Mouse (Mus musculus): ENCODE measurements around the gene Unc5b. TPM values are rescaled to one million over a fixed set of nuclear protein-coding genes. Genes with fewer than 3 reads are reported as not detected.

The Unc5b gene
- polyA plus RNA-seq, 2 experiments = 0.18 to 0.44 TPM

DNA sequence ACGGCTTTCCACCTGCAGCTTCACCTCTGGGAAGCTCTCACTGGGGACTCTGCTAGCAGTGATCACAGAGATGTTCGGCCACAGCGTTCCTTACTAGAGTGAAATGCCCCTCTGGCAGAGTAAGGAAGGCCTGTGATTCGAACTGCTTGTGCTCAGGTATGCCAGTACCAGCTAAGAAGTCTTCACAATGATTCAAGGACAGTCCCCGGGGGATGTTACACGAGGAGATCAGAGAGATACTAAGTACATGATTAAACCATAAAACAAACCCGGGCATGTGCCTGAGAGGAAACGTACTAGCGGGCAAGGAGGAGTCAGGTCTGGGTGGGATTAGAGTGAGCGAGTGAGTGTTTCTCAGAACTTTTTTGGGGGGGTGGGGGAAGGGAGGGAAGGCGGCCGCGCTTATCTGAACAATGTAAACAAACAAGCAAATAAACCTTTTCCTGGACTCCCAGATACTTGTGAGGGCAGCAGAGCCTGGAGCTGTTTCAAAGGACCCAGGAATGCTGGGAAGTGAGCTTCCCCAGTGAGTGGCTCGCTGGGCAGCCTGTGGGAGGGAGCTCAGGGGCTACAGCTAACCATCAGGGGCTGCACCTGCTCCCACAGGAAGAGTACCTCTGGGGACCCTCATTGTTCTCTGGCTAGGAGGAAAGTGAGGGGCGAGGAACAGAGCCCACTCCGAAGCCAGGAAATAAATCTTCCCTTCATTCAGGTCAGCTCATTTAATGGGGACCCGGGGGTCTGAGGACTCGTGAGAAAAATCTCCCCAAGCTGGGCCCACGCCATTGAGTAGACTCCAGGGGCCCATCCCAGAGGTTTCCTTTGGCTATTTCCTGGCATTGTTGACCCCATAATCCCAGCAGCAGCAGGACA is 30.9 kb downstream of the Unc5b start:
- H3K4me1 ChIP-seq (replicated peaks; ENCODE audit: control insufficient read depth in 2 of 2, insufficient read depth in 2 of 2, low read length in 1 of 2) = no peaks in the 10 kb centered on the region
- H3K27ac ChIP-seq = no peak overlapping the region
- TF ChIP-seq CTCF (IDR thresholded peaks at IDR 0.05; ENCODE audit: low read depth) = no peak
- no peak overlapping the region for H3K4me2 ChIP-seq (ENCODE audit: low read depth)
- H3K9me3 ChIP-seq (ENCODE audit: control insufficient read depth, low read length) = no peaks in the 10 kb centered on the region
- H3K9ac ChIP-seq (replicated peaks) = no peak overlapping the region
- no peak overlapping the region for H3K4me3 ChIP-seq (ENCODE audit: insufficient read depth in 1 of 2, low read depth in 2 of 2, low read length in 2 of 2)
- ATAC-seq (ENCODE audit: insufficient read depth) (no peak), DNase-seq (ENCODE audit: low read depth in 3 of 3, low spot score in 3 of 3) (no peak)
- 8% methylated on average over 19 of the region's 19 CpGs for WGBS (ENCODE audit: insufficient replicate concordance)
- no peaks in the 10 kb centered on the region for H3K36me3 ChIP-seq (replicated peaks; ENCODE audit: control insufficient read depth, insufficient read depth, low read depth)
- peaks cover 3% of the 10 kb centered on the region; the same call in 1 of the 2 replicates for H3K27me3 ChIP-seq (ENCODE audit: control insufficient read depth, insufficient read depth, low read length)

DNA sequence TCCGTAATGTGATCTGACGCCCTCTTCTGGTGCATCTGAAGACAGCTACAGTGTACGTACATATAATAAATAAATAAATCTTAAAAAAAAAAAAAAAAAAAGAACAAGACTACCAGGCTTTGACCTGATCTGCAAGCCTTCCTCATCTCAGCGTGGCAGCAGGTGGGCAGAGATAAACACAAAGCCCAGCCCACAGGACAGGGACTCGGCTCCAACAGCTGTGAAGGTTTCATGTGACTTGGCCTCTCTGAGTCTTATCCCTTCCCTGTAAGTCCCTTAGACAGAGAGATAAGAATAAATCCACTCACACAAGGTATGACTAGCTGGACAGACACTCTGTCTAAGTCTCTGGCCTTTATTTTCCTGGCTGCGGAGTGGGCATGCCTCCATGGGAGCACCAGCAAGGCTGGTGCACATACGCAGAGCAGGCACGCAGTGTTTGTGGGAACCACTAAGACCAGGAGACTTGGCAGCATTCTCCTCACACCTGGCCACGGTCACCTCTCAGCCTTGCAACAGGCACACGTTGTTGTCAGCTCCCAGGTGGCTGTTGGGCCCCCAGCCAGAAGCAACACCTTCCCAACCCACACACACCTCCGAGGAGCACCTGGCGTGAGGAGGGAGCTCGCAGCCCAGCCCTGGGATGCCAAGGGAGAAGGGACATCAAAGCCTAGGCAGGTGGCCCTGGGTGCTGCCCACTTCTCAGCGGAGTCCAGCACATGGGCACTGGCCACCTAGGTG is 33.5 kb downstream of the Unc5b start:
- Histone ChIP-seq H3K27me3 (ENCODE audit: control insufficient read depth, insufficient read depth, low read length) (peaks cover 3% of the 10 kb centered on the region; the same call in 1 of the 2 replicates), H3K4me3 (ENCODE audit: insufficient read depth in 1 of 2, low read depth in 2 of 2, low read length in 2 of 2) (no peak overlapping the region), H3K36me3 (replicated peaks; ENCODE audit: control insufficient read depth, insufficient read depth, low read depth) (no peaks in the 10 kb centered on the region), H3K9ac (replicated peaks) (no peak overlapping the region), H3K4me1 (replicated peaks; ENCODE audit: control insufficient read depth in 2 of 2, insufficient read depth in 2 of 2, low read length in 1 of 2) (peaks cover 0 to 3% of the 10 kb centered on the region in 2 experiments; a peak in 1 of 4 replicates), H3K4me2 (ENCODE audit: low read depth) (no peak overlapping the region), H3K27ac (no peak overlapping the region), H3K9me3 (ENCODE audit: control insufficient read depth, low read length) (no peaks in the 10 kb centered on the region)
- WGBS (ENCODE audit: insufficient replicate concordance) = 63% methylated on average over 14 of the region's 14 CpGs
- no peak for DNase-seq (ENCODE audit: low read depth in 3 of 3, low spot score in 3 of 3)
- ATAC-seq (ENCODE audit: insufficient read depth) = no peak
- TF ChIP-seq CTCF (IDR thresholded peaks at IDR 0.05; ENCODE audit: low read depth) (no peak), EP300 (IDR thresholded peaks at IDR 0.05; ENCODE audit: low read depth) (no peak)

DNA sequence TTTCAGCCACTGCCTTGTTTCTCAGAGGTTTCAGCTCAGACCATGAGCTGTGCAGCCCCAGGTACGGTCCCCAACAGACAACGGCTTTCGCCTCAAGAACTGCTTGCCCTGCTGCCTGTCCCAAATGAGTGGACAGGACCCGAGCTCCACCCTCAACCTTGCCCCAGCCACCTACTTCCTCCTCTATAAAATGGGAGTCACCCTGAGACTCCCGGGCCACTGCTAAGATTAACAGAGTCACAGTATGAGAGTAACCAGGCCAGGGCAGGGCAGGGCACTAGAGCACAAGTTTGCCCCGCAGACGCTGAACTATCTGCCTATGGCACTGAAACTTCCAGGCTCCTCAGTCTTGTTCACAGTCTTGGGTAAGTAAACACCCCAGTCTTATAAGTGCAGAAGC is 34.9 kb downstream of the Unc5b start:
- ATAC-seq (ENCODE audit: insufficient read depth) = no peak
- TF ChIP-seq CTCF (IDR thresholded peaks at IDR 0.05; ENCODE audit: low read depth) = no peak
- no peak for TF ChIP-seq EP300 (IDR thresholded peaks at IDR 0.05; ENCODE audit: low read depth)

DNA sequence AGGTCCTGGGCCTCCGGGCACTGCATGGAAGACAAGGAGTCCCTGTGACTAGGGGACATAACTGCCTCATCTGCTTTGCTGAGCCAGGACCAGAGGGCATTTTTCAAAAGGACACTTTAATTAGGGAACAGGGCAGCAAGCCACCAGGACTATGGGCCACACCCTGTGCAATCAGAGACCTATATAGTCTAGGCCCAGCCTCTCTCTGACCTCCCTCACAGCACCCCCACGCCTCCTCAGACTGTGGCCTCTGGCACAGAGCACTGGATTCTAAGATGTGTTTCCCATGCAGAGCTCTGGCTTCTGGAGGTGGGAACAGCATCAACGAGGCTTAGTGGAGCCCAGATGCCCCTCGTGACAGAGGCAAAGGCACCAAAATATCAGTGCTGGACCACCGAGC is 35.4 kb downstream of the Unc5b start:
- peaks cover 0 to 3% of the 10 kb centered on the region in 2 experiments; a peak in 1 of 4 replicates for H3K4me1 ChIP-seq (replicated peaks; ENCODE audit: control insufficient read depth in 2 of 2, insufficient read depth in 2 of 2, low read length in 1 of 2)
- no peak for ATAC-seq (ENCODE audit: insufficient read depth)

More for the DNA sequence above, 34.9 kb downstream of the Unc5b start:
- no peak overlapping the region for H3K4me2 ChIP-seq (ENCODE audit: low read depth)
- no peak overlapping the region for H3K9ac ChIP-seq (replicated peaks)
- no peak overlapping the region for H3K27ac ChIP-seq
- peaks cover 2% of the 10 kb centered on the region; the same call in 1 of the 2 replicates for H3K27me3 ChIP-seq (ENCODE audit: control insufficient read depth, insufficient read depth, low read length)
- H3K9me3 ChIP-seq (ENCODE audit: control insufficient read depth, low read length) = no peaks in the 10 kb centered on the region
- H3K4me3 ChIP-seq (ENCODE audit: insufficient read depth in 1 of 2, low read depth in 2 of 2, low read length in 2 of 2) = no peak overlapping the region
- DNase-seq (ENCODE audit: low read depth in 3 of 3, low spot score in 3 of 3) = no peak
- H3K36me3 ChIP-seq (replicated peaks; ENCODE audit: control insufficient read depth, insufficient read depth, low read depth) = no peaks in the 10 kb centered on the region
- H3K4me1 ChIP-seq (replicated peaks; ENCODE audit: control insufficient read depth in 2 of 2, insufficient read depth in 2 of 2, low read length in 1 of 2) = peaks cover 0 to 3% of the 10 kb centered on the region in 2 experiments; a peak in 1 of 4 replicates
- 69% methylated on average over 7 of the region's 7 CpGs for WGBS (ENCODE audit: insufficient replicate concordance)

DNA sequence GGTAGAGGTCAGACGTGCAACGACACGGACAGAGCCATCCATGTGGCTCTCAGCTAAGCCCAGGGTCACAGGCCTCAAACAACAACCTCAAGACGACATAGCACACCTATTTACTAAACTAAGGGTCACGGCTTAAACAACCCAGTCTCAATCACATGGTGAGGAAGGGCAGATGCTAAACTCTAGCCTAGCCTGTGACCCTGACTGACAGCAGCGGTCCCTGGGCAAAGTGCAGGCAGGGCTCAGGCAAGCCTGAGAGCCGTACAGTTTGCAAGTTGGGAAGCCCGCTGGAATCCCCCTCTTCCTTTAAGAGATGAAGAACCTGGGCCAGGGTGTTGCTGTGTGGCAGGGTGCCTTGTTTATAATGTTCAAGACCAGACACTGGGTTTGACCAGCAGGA is 36.6 kb downstream of the Unc5b start:
- WGBS (ENCODE audit: insufficient replicate concordance) = 61% methylated on average over 8 of the region's 8 CpGs
- Histone ChIP-seq H3K4me2 (ENCODE audit: low read depth) (no peak overlapping the region), H3K4me1 (replicated peaks; ENCODE audit: control insufficient read depth in 2 of 2, insufficient read depth in 2 of 2, low read length in 1 of 2) (peaks cover 0 to 3% of the 10 kb centered on the region in 2 experiments; a peak in 1 of 4 replicates), H3K27ac (no peak overlapping the region), H3K36me3 (replicated peaks; ENCODE audit: control insufficient read depth, insufficient read depth, low read depth) (no peaks in the 10 kb centered on the region), H3K9me3 (ENCODE audit: control insufficient read depth, low read length) (no peaks in the 10 kb centered on the region), H3K9ac (replicated peaks) (no peak overlapping the region), H3K27me3 (ENCODE audit: control insufficient read depth, insufficient read depth, low read length) (no peaks in the 10 kb centered on the region; the same call in 1 of the 2 replicates), H3K4me3 (ENCODE audit: insufficient read depth in 1 of 2, low read depth in 2 of 2, low read length in 2 of 2) (no peak overlapping the region)
- TF ChIP-seq EP300 (IDR thresholded peaks at IDR 0.05; ENCODE audit: low read depth) = no peak
- TF ChIP-seq CTCF (IDR thresholded peaks at IDR 0.05; ENCODE audit: low read depth) = no peak
- ATAC-seq (ENCODE audit: insufficient read depth) (no peak), DNase-seq (ENCODE audit: low read depth in 3 of 3, low spot score in 3 of 3) (no peak)

More for the DNA sequence above, 35.4 kb downstream of the Unc5b start:
- no peak for DNase-seq (ENCODE audit: low read depth in 3 of 3, low spot score in 3 of 3)
- Histone ChIP-seq H3K27me3 (ENCODE audit: control insufficient read depth, insufficient read depth, low read length) (no peaks in the 10 kb centered on the region; the same call in 1 of the 2 replicates), H3K27ac (no peak overlapping the region), H3K36me3 (replicated peaks; ENCODE audit: control insufficient read depth, insufficient read depth, low read depth) (no peaks in the 10 kb centered on the region), H3K9me3 (ENCODE audit: control insufficient read depth, low read length) (no peaks in the 10 kb centered on the region), H3K4me2 (ENCODE audit: low read depth) (no peak overlapping the region), H3K9ac (replicated peaks) (no peak overlapping the region), H3K4me3 (ENCODE audit: insufficient read depth in 1 of 2, low read depth in 2 of 2, low read length in 2 of 2) (no peak overlapping the region)
- no peak for TF ChIP-seq EP300 (IDR thresholded peaks at IDR 0.05; ENCODE audit: low read depth)
- TF ChIP-seq CTCF (IDR thresholded peaks at IDR 0.05; ENCODE audit: low read depth) = no peak
- WGBS (ENCODE audit: insufficient replicate concordance) = 48% methylated on average over 5 of the region's 5 CpGs

Measured in liver, embryonic 14.5 days (tissue).